Mouse (Mus musculus) right cerebral cortex, postnatal 14 days (tissue): ENCODE measurements at regions not wholly inside any gene's neighbourhood (a gene's known extent, or its start where the extent isn't known, plus 50 kb on each side); places are given as distances from the start of the nearest gene placed in this dataset.

Experiments
- DNase-seq: peaks from one replicate; pipeline ENCODE4 v3.0.0; 2022

- DNase-seq, result no peak
These were observed 511.5 kb downstream of the Fgf9 start for GRCm38 (mm10) chr14:58581806-58582205.

DNA sequence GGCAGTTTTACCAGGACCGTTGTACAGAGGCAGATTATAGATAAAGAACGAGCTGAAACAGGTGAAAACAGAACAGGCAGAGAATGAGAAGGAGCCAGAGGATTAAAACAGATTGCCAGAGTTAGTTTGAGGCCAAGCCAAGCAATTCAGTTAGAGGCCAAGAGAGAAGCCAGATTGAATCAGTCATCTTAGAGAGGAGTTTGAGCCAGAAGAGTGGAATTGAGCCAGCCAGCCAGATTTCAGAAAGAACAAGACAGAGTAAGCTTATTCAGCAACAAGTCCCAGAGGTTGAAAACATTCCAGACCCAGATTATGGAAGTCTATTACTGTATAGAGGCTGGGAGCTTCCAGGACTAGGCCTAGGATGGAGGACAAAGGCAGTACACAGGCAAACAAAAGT lies 499.7 kb downstream of the Fgf9 start:
- no peak for DNase-seq

- no peak for DNase-seq
These were observed 497.1 kb downstream of the Fgf9 start for GRCm38 (mm10) chr14:58567472-58567871.

- DNase-seq, result no peak
These were observed 492.7 kb downstream of the Fgf9 start for GRCm38 (mm10) chr14:58563082-58563481.

GRCm38 (mm10) chr14:58550785-58551184 lies 480.4 kb downstream of the Fgf9 start:
- no peak for DNase-seq

GRCm38 (mm10) chr14:58545778-58546177 lies 475.4 kb downstream of the Fgf9 start:
- DNase-seq, result no peak

GRCm38 (mm10) chr14:58543140-58543767 lies 472.9 kb downstream of the Fgf9 start:
- DNase-seq, result no peak

- DNase-seq, result no peak
These were observed 467.8 kb downstream of the Fgf9 start for GRCm38 (mm10) chr14:58538135-58538534.

DNA sequence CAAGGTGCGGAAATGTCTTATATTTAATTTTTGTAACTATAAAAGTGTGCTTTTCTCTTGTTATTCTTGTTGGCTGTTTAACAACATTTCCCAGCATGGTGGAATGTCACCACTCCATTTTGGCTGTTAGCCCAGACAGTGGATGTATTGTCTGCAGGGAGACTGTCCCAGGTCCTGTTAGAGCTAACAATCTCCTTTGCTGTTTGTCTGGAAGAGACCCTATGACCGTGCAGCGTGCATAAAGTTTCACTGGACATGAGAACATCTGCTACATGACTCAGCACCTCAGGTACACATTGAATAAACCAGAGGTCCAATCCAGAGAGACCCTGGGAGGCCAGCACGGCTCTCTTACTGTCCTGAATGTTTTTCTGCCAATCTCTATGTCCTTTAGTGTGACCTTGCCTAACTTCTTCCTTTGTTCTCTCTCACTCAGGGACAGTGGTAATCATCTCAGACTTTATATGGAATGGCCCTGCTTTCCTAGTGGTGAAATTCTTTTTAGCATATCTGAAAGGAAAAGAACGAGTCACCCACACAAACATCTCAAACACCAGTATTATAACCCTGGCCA lies 450.7 kb downstream of the Fgf9 start:
- no peak for DNase-seq

GRCm38 (mm10) chr14:58520384-58520783 lies 450.0 kb downstream of the Fgf9 start:
- DNase-seq, result no peak

- no peak for DNase-seq
These were observed 448.7 kb downstream of the Fgf9 start for GRCm38 (mm10) chr14:58519086-58519485.

GRCm38 (mm10) chr14:58516543-58516942 lies 446.2 kb downstream of the Fgf9 start:
- DNase-seq, result no peak

DNA sequence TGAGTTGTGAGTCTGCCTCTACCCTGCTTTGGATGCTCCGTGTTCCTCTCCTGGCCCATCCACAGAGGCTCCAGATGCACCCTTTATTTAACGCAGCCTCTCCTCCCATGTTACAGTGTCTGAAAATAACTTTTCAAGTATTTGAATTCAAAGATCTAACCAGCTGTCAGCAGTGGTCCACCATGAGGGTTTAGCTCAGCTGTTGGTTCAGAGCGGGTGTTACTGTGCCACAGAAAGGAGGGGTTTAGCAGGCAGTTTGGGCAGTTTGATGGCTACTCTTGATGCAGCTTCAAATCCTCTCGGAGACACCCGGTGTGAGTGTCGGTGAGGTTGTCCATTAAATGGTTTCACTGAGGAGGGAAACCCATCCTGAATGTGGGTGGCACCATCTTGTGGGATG lies 441.8 kb downstream of the Fgf9 start:
- DNase-seq, result no peak

GRCm38 (mm10) chr14:58511571-58511985 lies 441.2 kb downstream of the Fgf9 start:
- no peak for DNase-seq

DNA sequence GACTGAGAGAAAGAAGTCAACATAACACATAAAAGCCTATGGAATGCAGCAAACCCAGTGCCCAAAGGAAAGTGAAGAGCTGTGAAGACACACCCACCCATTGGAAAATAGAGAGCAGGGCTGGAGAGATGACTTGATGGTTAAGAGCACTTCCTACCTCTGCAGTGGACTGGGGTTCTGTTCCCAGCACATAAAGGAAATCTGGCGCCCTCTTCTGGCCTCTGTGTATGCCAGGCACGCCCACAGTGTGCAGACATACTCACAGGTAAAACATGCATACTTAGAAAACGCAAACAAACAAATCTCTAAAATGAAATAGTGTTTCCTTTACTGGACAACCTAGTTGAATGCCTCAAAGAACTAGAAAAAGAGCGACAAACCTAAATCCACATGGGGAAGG lies 440.4 kb downstream of the Fgf9 start:
- no peak for DNase-seq

GRCm38 (mm10) chr14:58509106-58509505 lies 438.8 kb downstream of the Fgf9 start:
- no peak for DNase-seq

DNA sequence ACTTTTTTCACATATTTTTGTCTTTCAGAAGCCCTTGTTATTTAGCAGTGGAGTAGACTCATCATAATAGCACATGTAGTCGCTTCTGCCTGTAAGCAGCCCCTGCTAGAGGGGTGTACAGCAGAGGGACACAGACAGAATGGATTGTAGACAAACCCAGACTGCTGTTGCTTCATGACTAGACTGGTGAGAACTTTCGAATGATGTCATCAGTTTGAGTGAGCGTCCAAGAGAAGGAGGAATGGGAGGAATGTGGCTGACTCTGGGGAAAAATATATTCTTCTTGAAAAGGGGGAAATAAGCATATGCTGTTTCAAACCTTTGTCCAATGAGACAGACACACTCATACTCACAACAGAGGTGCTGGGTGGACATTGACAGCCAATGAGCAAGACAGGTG lies 436.1 kb downstream of the Fgf9 start:
- no peak for DNase-seq

DNA sequence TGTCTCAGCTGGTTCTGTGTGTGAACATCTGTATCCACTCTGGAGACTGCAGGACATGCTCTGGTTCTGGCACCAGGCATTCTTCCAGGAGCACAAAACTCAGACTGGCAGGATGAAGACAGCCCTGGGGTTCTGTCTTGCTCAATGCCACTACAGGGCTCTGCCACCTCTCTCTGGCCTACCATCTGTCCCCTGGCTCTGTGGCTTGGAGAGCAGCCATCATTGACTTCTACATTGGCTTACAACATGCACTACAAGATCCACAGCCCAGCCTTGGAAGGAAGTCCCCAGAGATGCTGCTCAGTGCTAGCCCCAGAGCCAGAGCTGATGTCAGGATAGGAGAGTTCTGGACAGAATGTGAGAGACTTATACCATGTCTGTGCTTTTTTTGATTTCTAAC lies 435.5 kb downstream of the Fgf9 start:
- no peak for DNase-seq

DNA sequence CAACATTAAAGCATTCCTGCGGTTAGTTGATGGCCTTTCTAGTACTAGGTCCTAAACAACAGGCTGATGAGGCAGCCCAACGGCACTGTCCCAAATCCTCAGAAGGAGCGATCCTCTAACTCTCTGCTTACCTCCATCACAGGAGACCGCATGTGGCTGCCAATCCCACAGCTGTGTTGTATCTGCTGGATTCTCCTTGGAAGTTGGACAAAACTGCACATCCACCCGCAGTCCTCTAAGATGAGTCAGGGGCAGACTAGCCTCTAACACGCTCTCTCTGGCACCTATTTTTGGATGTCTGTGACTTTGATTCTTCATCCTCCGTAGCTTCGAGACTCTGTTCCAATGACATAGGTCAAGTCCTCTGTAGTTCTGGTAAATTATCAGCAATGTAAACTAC lies 432.5 kb downstream of the Fgf9 start:
- DNase-seq, result no peak

DNA sequence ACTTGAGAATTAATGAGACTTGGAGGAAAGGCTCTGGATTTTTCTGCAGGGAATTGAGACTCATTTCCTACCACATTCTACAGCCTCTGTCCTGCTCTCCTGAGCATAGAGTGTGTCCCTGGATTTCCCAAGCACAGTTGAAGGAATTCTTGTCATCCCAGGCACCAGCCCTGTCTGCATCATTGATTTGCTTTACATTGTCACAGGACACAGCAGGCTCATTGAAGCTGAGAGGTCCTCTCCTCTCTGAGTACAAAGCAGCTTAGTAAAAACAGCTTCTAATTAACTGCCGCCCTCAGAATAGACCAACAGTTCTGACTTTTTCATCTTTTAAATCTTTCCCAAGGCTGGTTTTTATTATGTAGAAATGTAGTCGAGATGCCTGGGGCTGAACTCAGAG lies 429.7 kb downstream of the Fgf9 start:
- no peak for DNase-seq

- no peak for DNase-seq
These were observed 429.2 kb downstream of the Fgf9 start for GRCm38 (mm10) chr14:58499501-58499900.

DNA sequence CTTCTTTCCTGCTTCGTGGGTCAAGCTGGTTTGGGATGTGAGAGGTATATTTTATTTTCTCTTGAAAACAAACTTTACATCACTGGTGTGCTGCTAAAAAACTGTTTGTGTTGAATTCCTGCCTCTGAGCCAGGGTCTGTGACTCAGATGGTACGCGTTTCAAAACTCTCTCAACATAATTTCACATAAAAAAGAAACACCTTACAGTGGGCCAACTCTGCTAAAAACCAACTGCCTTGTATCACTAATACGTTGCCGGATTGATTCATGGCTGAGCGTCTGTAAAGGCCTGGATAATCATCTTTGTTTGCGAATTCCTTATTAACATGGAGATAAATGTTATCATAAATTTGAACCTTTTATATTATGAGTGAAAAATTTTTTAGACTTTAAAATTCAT lies 428.7 kb downstream of the Fgf9 start:
- DNase-seq, result no peak

- DNase-seq, result no peak
These were observed 426.6 kb downstream of the Fgf9 start for GRCm38 (mm10) chr14:58496902-58497301.

GRCm38 (mm10) chr14:58494400-58494987 lies 424.1 kb downstream of the Fgf9 start:
- no peak for DNase-seq

DNA sequence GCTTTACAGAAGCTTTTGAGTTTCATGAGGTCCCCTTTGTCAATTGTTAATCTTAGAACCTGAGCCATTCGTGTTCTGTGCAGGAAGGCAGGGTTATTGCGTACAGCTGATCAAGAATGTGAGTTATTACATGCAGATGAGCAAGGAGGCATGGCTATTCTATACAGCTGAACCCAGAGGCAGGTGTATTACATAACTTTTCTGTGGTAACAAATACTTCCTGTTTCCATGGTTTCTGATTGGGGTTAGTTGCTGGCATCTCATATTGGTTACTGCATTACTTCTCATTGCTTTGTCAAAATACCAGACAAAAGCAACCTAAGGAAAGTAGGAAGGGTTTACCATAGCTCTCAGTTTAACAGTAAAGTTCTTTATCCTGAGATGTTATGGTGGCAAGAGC lies 421.8 kb downstream of the Fgf9 start:
- no peak for DNase-seq
